Mouse (Mus musculus): ENCODE results near the gene Gcgr.

DNA sequence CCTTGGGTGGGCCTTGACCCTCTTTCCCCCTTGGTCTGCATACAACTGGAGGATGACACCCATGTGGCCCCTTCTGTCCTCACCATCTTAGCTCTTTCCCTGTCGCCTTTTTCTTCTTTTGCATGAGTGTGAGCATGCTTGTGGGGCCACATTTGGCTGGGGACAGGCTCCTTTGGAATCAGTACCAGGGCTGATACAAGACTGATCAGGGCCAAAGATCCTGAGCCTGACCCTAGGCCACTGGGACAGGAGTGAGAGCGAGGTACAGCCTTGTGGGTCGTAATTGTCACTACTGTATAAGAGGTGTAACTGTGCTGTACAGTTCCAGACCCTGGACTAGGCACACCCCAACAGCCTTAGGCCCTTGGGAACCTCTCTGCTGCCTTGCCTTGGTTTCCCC, 36.6 kb upstream of the Gcgr start:
- no peak for TF ChIP-seq CTCF (IDR thresholded peaks at IDR 0.05; ENCODE audit: extremely low read depth, insufficient read depth, low read length)
- no peak for TF ChIP-seq POLR2A (IDR thresholded peaks at IDR 0.05; ENCODE audit: extremely low read depth, insufficient read depth, low read length)
